Mouse (Mus musculus) ovary, postnatal 14 days (tissue): ENCODE results near the gene Zfp72.

Source experiments
- DNase-seq: peaks from one replicate; pipeline ENCODE4 v3.0.0; 2022; ENCODE audit warnings: low spot score

Zfp72 gene

DNA sequence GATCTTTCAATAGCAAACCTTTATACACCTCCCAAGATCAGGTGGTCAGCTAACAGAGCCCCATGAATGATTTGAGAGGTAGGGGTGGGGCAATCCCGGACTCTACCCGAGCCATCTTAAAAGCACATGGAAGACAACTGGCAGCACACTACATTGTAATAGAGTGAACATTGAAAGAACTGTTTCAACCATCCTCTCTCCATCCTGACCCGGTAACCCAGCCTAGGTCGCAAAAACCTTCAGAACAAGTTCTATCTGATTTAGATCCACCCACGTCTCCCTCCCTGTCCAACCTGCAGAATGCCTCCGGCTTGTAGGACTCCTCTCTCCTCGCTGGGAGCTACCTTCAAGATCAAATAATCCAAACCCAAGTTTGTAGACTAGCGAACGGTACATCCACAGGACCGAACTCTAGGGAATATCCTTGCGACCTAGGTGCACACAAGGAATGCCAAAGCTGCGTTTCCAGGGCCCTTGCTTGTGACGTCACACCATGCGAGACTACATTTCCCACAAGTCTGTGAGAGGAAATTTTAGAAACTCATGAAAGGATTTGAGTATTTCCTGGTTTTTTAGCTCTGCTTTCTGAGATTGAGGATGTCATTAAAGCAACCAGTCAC, at the start of gene Zfp72:
Gene Zfp72, minus strand, starts transcription at position 466 of the 620 bp plus-strand sequence.
- peak; percentile 64 for DNase-seq

GRCm38 (mm10) chr13:74439895-74440294, 49.3 kb upstream of the Zfp72 start:
- DNase-seq: no peak

DNA sequence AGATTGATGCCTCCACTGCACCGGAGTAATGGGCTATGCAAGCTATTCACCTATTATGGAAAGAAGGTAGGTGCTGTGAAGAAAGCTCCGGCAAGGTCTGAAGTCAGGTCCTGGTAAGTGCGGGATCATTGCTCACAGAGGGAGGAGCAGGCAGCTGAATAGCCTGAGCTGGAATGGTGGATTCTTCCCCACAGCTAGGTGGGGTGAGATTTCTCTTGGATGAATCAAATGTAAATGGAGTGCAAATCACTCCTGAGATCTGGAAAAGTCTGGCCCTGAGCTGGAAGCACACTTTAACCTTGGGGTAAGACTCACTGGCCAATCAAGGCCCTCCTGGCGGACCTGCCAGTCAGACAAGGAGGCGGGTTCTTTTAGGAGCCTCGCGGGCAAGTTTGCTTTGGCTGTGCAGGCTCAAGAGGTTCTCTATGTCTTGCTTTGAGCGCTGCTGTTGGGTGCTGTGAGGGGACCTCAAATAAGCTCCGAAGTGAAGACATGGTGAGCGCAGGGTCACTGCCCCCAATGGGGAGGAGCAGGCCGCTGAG, 8.7 kb upstream of the Zfp72 start, which contains the start of gene Ftl1-ps1:
Gene Ftl1-ps1, plus strand, starts transcription at position 397 of the 542 bp plus-strand sequence.
- DNase-seq: no peak

DNA sequence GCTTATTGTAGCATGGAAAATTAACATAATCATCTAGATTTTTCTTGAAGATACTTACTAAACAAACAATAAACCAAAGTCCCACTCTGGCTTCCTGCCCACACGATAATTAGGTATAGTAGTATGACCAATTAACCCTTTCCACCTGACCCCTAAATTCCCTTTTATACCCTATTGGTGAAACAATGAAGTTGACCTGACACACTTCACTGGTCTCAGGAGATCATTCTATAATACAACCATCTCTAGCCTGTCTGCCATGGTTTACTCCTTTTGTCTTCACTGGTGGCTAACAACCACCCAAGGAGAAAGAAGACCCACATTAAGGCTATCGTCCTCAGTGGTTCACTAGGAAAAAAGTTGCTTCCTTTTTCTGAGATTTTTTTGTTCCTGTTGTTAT, 520 bp upstream of the Zfp72 start:
- no peak for DNase-seq

- DNase-seq: no peak
Measured at GRCm38 (mm10) chr13:74389730-74390129, 906 bp downstream of the Zfp72 start.

DNA sequence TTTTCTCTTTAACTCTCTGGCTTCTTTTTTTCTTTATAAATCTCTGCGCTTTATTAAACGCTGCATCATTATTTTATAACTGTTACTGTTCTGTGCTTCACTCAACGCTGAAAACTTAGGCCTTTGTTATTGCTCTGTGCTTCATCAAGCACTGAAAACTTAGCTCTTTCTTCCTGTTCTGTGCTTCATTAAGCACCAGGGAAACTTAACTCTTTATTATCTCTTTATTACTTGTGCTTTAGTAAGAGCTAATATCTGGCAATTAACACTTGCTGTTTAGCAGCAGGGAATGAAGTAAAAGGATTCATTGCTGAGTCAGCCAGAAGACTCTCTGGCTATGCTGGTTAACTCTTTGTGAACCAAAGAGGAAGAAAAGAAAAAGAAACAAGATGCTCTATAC, 8.3 kb downstream of the Zfp72 start:
- no peak for DNase-seq

DNA sequence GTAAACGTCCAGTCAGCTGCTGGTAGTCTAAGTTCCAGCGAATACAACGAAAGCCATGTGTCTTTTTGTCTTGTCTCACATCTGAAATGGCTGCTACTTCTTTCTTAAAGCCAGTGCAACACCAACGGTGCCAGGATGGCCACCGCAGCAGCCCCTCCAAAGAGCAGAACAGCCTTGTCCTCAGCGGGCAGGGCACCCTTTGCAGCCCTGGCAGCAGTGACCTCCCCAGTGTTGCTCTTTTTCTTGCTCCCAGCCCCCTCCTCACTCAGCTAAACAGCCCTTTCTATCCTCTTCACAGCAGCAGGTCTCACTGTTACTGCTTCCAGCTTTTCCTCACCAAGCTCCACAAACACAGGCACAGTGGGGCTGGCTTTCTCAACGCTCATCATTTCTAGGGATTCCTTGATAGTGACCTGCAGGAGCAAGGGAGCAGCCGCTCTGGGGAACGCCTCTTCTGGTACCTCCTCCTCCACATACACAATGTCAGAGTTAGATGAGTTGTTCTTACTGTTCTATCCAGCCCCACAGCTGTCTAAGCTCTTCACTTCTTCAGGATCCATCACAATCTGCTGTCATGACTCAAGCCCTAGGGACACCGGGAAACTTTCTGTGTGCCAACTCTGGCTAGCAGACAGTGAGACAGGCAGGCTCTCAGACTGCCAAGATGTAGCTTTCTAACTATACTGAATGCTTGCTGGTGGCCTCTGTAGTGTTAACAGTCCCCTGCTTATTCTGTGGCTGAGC, 8.9 kb downstream of the Zfp72 start:
- no peak for DNase-seq

- no peak for DNase-seq
Measured at GRCm38 (mm10) chr13:74363859-74364235, 26.8 kb downstream of the Zfp72 start, which contains the start of gene Lrrc14b. Gene Lrrc14b (minus strand): TSS chr13:74364005.

GRCm38 (mm10) chr13:74363176-74363858, 27.3 kb downstream of the Zfp72 start:
- DNase-seq: no peak

GRCm38 (mm10) chr13:74362218-74362617, 28.4 kb downstream of the Zfp72 start:
- no peak for DNase-seq

DNA sequence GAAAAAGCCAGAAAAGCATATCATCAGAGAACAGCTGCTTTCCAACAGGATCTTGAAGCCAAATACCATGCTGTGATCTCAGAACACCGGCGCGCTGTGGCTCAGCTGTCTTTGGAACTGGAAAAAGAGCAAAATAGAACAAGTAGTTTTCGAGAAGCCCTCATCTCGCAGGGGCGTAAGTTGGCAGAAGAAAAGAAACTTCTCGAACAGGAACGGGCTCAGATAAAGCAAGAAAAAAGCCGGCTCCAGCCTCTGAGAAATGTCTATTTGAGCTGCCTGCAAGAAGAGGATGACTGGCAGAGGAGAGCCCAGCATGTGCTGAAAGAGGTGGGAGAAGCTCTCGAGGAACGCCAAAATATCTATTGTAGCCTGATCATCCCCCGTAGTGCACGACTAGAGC, 34.1 kb downstream of the Zfp72 start:
- no peak for DNase-seq

DNA sequence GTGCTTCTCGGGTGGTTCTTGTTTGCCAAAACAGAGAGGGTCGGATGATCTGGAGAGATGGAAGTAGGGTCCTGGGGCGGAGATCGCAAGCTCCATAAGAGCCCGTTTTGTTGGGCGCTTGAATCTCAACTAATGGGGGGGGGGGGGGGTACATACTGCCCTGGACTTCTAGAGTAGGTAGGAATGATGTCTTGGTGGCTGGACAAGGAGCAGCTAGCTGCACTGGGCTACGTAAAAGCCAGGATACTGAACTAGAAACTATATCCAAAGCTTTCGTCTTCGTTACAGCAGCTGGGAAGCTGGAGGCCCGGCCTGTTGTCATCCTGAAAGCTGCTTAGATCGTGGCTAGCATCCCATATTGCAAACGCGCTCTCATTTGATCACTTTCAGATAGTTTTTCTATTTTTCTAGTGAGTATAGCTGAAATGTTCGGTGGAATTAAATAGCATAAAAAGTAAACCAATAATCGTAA, 40.2 kb downstream of the Zfp72 start:
- no peak for DNase-seq

GRCm38 (mm10) chr13:74349566-74350434, 40.8 kb downstream of the Zfp72 start, which contains the start of the genes Sdha and Ccdc127:
Gene Sdha (minus strand): TSS chr13:74350280.
Gene Ccdc127 (plus strand): TSS chr13:74350309.
- peak; percentile 94 for DNase-seq

- no peak for DNase-seq
Measured at GRCm38 (mm10) chr13:74341036-74341435, 49.6 kb downstream of the Zfp72 start.

DNA sequence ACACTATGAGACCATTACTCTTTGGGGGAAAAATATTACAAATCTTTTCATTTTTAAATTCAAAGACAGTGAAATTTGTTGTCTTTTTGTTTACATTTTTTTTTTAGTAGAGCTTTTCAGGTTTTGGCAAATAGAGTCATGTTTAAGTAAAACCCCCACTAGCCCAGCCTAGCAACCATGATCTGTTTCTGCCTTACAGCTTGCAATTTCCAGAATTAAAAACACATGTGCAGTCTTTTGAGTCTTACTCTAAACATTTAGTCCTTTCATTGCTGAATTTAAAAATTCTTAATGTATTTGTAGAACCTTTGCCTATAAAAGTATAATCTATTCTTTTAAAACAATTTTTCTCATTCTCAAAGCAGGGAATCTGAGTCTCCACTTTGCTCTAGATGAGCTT, 61.3 kb downstream of the Zfp72 start:
- DNase-seq: no peak
